Mouse (Mus musculus) CH12.LX (cell line): ENCODE data around the gene Rcn1.

Experiments used
- CTCF ChIP-seq, 2 experiments: IDR thresholded peaks in 1 of 2; conservative IDR thresholded peaks in 1 of 2; 2 replicates each; pipeline ENCODE4 v1.5.1; 2011 to 2012; ENCODE audit warnings: low read depth in 2 of 2, low read length in 2 of 2, improper control_type of control experiment in 1 of 2, inconsistent platforms in 1 of 2, mild to moderate bottlenecking in 1 of 2, moderate library complexity in 1 of 2
- E2F4 ChIP-seq: IDR thresholded peaks from 2 replicates; pipeline ENCODE4 v1.6.1; 2011; ENCODE audit warnings: low read depth, low read length, improper control_type of control experiment; ENCODE audit not compliant: insufficient replicate concordance
- EP300 ChIP-seq: IDR thresholded peaks from 2 replicates; pipeline ENCODE4 v1.6.1; 2011; ENCODE audit warnings: low read length, improper control_type of control experiment
- MAFK ChIP-seq: IDR thresholded peaks from 2 replicates; pipeline ENCODE4 v1.6.1; 2011; ENCODE audit warnings: low read length, improper control_type of control experiment; ENCODE audit not compliant: insufficient replicate concordance
- MAX ChIP-seq: IDR thresholded peaks from 2 replicates; pipeline ENCODE4 v1.6.1; 2011; ENCODE audit warnings: low read length, improper control_type of control experiment
- MAZ ChIP-seq: IDR thresholded peaks from 2 replicates; pipeline ENCODE4 v1.6.1; 2012; ENCODE audit warnings: low read depth, mild to moderate bottlenecking, inconsistent platforms, low read length, improper control_type of control experiment, moderate library complexity
- NELFE ChIP-seq: IDR thresholded peaks from 2 replicates; pipeline ENCODE4 v1.6.1; 2011; ENCODE audit warnings: low read depth, low read length, improper control_type of control experiment
- POLR2A ChIP-seq: IDR thresholded peaks from 2 replicates; pipeline ENCODE4 v1.6.1; 2011; ENCODE audit warnings: low read depth, mild to moderate bottlenecking, improper control_type of control experiment, low read length

DNA sequence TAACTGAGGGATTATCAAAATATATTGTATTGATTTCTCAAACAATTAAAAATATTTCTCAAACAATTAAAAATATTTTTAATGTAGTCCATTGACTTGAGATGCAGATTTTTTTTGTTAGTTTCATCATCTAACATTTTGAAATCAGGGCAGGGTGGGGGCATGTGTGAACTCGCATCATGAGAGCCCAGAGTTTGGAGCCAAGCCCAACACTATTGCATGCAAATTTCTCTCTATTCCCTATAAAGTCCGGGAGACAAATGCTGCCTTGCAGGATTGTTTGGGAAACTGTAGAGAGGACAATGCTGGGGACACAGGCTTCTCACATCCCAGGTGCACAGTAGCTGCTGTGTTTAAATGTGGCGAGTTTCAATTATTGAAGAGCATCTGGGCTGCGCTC is 23.4 kb downstream of the Rcn1 start:
- TF ChIP-seq EP300 (no peak), E2F4 (no peak), CTCF (conservative IDR thresholded peaks at IDR 0.05 in 1 of 2, IDR thresholded peaks at IDR 0.05 in 1 of 2; ENCODE audit: low read depth in 2 of 2, low read length in 2 of 2) (no peak), MAX (no peak), MAFK (no peak), MAZ (no peak), POLR2A (no peak), NELFE (no peak)
